Mouse (Mus musculus): ENCODE measurements around the gene Zmat5.

Zmat5 gene

DNA sequence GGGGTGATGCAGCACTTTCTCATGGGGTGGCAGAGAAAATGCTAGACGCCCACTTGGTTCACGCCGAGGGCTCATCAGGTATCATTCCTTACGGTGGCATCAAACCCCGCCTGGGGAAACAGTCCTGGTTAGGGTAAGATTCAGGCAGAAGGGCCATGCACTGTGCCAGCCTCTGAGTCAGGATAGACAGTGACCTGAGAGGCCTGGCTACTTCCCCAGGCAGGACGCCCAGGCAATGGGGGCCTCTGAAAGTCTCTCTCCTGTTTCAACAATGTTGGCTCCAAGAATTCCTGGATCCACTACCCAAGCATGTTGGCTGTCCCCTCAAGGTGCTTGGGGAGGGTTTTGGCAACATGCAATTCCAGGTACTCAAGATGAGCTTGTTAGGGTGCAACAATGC, 65.4 kb downstream of the Zmat5 start:
- intact Hi-C loops (cut with DNase I), result loop anchor here (5.0 to 10.0 kb wide), 2 partner anchors 53 to 335 kb away; no protein-coding TSS in a partner anchor

DNA sequence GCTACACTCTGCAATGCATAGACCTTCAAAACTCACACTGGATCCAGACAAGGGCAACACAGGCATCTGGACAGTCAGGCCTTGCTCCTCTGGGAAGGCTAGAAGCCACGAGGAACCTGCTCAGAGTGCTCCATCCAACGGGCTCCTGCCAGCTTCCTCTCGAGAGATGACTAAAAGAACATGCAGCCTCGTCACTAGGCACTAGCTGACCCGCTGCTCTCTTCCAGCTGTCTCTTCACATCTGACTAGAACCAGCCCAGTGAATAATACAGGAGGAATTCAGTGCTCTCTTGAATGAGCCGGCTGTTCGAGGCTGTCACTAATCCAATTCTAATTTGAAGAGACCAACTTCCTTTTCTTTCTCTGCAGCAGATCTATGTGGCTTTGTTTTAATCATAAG, 67.3 kb downstream of the Zmat5 start:
- intact Hi-C loops (cut with DNase I), result loop anchor here (10.0 kb wide), 1 partner anchor 337 kb away; no protein-coding TSS in a partner anchor

DNA sequence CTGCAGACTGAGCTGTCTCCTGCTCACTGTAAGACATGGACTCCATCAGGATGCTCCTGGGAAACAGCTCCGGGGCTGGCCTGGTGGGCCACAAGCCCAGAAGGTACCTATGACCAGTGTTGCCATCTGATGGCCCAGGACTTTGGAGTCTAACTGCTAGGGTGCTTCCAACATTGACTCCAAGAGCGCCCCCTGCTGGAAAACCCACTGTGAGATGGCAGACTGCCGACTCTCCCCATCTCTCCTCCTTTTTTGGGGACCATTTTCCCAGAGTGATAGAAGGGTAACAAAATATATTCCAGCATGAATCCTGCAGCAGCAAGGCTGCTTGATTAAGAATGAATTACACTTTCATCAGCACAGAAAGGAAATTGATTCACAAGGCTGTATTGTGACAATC, 68.4 kb downstream of the Zmat5 start:
- intact Hi-C loops (cut with DNase I), result loop anchor here (10.0 kb wide), 1 partner anchor 338 kb away; no protein-coding TSS in a partner anchor

DNA sequence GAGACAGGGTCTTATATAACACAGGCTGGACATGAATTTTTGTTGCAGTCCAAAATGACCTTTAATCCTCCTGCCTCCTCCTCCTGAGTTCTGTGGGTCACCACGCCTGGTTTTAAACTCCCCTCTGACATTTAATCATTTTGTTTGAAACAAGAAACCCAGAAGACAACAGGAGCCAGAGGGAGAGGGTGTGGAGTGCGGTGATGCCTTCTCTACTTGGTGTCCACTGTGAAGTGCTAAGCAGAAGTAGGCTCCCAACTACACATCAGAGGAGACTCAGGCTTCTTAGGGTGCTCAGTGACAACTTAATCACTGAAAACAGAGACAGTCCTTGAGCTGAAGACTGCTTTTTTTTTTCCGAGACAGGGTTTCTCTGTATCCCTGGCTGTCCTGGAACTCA, 76.4 kb downstream of the Zmat5 start:
- intact Hi-C loops (cut with DNase I), result no loop called here

DNA sequence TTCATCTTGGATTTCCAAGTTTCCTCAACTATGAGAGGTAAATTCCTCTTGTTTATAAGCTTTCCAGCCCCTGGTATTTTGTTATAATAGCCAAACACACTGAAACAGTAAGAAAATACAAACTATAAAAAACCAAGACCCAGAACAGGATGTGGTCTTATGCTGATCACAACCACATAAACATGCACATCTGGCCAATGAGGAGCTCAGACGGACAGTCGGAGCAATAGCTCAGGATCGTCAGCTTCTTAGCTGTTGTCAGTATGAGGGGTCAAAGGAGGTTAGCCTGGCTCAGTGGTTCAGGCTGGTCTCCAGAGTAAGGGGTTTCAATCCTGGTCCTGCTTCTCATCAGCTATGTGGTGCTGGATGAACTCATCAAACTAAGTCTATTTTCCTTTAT, 78.6 kb downstream of the Zmat5 start:
- intact Hi-C loops (cut with DNase I), result no loop called here

DNA sequence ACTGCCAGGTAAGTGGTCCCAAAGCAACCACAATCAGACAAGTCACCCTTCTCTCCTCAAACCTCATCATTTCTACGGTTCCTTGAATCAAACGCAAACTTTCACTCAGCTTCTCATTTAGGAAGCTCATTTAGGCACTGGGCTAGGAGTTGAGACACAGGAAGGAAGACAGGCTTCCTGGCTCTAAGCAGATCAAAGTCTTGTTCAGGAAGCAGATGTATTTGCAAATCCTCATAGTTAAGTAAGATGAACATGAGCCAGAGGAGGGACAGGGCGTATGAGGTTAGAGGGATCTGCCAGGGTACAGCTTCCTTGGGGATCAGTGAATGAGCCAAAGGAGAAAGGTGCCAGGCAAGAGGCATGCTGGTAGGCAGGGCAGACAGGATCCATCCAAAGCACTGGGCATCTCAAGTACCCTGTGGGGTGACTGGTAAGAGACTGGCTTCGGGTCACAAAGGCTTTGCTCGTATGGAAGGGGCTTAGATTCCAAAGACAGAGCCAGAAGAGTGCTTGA, 80.2 kb downstream of the Zmat5 start:
- intact Hi-C loops (cut with DNase I), result no loop called here

Measured in adrenal gland (tissue).